Mouse (Mus musculus): Measurements from ENCODE around the gene Bud31.

DNA sequence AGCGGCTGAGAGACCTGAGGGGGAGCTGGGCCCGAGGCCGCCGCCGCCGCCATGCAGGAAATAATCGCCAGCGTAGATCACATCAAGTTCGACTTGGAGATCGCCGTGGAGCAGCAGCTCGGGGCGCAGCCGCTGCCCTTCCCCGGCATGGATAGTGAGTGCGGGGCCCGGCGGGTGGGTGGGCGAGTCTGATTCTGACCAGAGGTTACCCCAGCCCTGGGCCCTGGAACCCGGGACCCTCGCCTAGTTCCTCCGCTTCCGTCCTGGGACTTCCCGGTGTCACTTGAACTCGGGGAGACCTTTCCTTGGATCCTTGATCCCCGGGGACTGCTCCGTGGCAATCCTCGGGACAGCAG lies 27.1 kb downstream of the Bud31 start:
- TF ChIP-seq CTCF (IDR thresholded peaks at IDR 0.05; ENCODE audit: low read depth) = no peak
- TF ChIP-seq EP300 (optimal IDR thresholded peaks at IDR 0.05) = no peak

Data from stomach, postnatal 0 days (tissue).